Mouse (Mus musculus): ENCODE data around the gene Bud23.
A peak's percentile ranks its signal among the peaks of the same experiment; 100 is the strongest.
"Not testable (repeated sequence)": the region's sequence is repeated elsewhere in the genome, so short reads cannot be mapped to it uniquely, and the experiment has no call there.

Gene Bud23

DNA sequence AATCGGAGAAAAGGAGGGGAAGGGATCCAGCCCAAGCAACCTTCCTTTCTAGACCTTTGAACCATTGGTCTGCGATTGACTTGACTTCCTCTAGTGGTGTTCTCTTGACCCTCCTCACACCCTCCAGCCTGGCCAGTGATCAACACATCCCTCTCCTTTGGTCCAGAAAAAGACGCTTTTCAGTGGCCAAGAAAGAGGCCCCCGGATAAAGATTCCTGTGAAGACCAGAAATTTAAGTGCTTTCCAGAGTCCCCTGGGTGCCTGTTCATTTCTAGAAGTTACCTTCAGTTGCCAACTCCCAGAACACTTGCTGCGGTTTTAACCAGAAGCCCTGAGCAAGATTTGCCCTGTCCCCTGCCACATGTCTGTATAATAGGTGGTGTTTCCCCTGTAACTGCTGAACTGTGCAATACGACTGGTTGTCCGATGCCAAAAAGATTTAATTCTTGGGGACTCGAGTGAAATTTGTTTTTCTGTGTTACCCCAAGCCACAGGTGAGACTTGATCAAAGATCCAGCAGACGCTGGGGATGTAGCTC is at the start of gene Bud23:
TSS of gene Bud23 (minus strand) at position 51 of the 538 bp plus-strand sequence.
- DNase-seq (ENCODE audit: low spot score), result not testable (repeated sequence)

DNA sequence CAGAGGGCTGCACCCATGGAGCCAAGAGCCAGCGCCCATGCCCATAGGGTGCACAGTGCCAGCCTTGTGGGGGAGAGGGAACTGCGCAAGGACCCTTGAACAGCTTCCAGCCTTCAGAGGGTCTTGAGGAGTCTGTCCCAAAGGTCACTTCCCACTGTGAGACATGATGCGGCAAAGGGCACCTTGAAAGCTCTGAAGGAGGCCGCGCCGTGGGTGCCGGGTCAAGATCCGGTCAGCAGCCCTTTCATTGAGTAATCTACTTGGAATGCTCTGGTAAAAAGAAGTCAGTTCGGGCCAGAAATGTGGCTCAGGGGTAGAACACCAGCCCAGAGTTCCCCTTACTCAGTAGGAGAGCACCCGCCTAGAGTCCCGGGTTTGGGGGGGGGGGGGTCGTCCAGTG is 49.0 kb upstream of the Bud23 start:
- no peak for DNase-seq (ENCODE audit: low spot score)

DNA sequence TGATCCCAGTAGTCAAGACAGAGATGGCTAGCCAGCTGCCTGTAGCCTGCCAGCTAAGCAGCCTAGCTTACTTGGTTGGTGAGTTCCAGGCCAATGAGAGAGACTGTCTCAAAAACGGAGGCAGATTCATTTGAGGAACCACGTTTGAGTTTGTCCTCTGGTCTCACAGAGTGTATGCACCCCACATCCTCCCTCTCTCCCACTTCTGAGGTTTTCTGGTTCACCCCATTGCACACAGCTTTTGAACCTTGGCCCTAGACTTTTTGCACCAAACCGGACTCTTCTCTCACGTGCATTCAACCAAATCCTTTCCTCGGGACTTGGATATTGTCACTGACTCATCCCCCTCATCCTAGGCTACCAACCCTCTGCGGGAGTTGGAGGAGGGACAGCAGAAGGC is 45.2 kb upstream of the Bud23 start:
- no peak for DNase-seq (ENCODE audit: low spot score)

DNA sequence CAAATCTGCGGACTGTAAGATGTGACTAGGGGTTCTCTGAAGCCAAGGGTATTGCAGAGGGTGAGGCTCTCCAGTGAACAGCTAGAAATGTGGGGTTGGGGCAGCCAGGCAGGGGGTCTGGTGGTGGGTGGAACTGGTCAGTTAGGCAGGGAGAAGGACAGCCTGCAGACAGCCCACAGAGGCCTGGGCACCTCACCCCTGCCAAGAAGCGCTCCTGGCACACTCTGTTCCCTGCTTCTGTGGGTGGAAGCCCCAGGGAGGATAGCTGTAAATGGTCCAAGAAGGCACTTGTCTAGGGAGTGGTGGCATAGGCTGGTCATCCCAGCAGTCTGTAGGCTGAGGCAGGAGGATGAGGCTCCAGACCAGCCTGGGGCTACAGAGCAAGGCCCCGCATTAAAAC is 44.7 kb upstream of the Bud23 start:
- DNase-seq (ENCODE audit: low spot score), result no peak

DNA sequence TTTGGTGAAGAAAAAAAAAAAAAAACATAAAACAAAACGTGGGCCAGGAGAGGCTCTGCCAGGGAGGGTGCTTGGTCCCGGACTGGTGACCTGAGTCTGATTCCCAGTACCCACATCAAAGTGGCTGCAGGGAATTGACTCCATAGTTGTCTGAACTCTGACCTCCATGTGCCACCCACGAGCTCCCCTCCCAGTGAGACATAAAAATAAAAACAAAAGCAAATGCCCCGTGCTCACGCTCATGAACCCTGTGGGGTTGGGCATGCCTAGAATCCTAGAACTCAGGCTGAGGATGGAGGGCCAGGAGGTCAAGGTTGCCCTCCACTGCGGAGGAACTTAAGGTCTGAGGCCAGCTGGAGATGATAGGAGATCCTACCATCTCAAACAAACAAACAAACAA is 44.3 kb upstream of the Bud23 start:
- no peak for DNase-seq (ENCODE audit: low spot score)

DNA sequence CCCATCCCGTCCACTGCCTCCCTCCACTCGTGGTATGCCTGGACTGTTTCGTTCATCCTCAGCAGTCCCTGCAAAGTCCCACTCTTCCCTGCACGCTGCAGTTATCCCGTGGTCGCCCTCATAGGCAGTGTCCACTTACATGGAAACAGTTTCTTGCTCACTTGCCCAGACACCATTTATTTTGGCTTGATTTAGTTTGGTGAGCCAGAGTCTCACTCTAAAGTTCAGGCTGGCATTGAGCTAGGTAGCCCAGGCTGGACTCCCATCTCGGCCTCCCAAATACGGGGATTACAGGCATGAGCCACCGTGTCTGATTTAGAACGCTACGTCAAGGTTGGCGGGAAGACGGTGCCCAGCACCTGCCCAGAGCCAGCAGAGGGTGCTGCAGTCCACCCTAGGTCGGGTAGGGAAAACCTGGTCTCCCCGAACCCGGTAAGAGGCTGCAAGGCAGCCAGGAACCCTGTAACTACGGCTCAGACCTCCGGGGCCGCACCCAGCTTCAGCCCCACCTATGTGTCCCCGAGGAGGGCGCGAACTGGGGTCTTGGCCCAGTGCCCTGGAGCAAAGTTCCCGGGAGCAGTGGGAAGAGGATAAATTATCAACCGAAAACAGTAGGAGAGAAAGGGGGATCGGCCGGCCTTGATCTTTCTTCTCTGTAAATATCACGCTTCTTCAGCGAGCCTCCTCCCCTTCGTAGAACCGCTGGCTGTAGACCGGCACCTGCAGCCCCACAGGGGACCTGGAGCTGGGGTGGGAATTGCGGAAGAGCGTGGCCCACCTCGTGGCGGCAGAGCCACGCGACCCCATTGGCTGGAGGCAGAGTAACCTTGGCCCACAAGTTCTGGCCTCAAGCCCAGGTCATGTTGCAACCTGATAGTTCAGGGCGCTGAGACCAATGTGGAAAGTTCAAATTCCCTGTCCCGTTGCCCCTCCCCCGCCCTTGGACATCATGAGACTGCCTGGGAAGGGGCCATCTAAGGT is 43.1 kb upstream of the Bud23 start:
- DNase-seq (ENCODE audit: low spot score), result no peak

DNA sequence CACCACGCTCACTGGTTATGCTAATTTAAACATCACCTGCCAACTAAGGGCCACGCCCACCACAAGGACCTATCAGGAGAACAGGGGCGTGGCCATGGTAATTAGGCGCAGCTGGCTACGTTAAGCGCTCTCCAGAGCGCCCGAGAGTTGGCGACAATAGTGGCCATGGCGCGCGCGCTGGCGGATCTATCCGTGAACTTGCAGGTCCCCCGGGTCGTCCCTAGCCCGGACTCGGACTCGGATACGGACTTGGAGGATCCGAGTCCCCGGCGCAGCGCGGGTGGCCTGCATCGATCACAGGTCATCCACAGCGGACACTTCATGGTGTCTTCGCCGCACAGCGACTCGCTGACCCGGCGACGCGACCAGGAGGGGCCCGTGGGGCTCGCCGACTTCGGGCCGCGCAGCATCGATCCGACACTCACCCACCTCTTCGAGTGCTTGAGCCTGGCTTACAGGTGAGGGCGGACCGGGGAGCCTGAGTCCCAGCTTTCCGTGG is 42.0 kb upstream of the Bud23 start:
- peak; percentile 66 for DNase-seq (ENCODE audit: low spot score)

DNA sequence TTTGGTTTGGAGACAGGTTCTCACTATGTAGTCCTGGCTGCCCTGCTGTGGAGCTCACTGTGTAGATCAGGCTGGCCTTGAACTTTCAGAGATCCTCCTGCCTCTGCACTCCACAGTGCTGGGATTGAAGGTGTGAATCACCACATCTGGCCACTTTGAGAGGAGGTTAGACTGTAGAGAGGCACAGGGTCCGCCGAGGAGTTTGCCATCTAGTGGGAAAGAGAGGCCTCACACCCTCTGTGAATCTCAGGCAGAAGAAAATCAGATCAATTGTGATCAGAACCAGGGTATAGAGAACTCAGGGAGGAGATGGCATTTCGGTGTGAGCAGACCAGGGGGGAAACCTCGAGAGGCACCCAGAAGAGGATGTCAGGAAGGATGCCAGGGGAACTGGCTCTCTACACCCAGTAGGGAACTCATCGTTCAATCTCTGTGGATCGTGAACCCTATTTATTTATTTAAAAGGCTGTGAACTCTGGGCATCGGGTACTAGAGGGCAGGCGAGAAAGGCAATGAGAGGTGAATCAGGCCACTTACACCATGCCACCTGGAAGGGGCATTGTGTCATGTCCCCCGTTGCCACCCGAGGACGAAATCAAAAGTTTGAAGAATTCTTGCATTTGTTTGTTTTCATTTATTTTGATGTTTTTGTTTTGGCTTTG is 39.4 kb upstream of the Bud23 start:
- DNase-seq (ENCODE audit: low spot score), result no peak

DNA sequence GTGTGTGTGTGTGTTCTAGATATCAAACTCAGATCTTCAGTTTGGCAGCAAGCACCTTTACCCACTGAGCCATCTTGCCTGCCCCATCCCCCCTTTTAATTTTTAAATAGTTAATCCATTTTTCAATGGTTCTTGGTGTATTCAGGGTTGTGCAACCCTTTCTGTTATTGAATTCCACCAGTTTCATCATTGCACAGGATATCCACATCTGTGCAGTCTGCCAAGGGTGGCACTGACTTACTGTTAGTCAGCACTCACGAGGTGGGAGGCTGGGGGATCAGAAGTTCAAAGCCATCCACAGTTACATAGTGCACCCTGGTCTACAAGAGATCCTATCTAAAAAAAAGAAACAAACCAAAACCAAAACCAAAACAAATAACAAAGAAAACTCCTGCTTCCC is 36.2 kb upstream of the Bud23 start:
- DNase-seq (ENCODE audit: low spot score), result no peak

DNA sequence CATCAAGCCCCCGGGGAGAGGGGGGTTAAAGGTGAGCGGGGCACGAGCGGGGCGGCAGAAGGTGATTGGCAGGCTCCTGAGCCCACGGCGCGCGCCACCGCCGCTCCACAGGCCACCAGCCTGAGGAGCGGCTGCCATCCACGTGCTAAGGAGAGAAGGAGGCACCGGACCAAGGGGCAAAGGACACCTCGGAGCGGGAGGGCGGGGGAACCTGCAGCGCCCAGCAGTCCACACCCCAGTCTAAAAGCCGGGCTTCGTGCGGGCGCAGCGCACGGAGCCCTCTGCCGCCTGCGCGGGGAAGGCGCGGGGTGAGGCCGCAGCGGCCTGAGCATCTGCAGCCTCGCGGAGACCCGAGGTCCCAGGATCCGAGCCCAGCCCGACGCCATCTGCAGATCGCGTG is 24.9 kb upstream of the Bud23 start, which contains the start of gene Mlxipl:
TSS of gene Mlxipl (plus strand) at position 238 of the 400 bp plus-strand sequence.
- DNase-seq (ENCODE audit: low spot score), result no peak

DNA sequence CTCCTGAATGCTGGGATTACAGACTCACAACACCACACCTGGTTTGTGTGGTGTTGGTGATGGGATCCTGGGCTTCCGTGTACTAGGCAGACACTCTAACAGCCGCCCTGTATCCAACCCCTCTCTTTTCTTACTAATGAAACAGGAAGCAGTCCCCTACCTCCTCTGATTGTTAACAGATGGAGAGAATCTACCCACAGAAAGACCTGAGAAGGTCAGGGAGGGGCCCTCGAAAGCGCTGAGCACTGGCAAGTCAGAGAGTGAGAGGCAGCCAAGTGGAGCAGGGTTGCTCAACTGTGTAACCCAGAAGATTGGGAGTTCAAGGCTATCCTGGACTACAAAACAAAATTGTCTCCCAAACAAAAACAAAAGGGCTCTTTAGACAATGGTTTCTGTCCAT is 22.1 kb upstream of the Bud23 start:
- DNase-seq (ENCODE audit: low spot score), result no peak

DNA sequence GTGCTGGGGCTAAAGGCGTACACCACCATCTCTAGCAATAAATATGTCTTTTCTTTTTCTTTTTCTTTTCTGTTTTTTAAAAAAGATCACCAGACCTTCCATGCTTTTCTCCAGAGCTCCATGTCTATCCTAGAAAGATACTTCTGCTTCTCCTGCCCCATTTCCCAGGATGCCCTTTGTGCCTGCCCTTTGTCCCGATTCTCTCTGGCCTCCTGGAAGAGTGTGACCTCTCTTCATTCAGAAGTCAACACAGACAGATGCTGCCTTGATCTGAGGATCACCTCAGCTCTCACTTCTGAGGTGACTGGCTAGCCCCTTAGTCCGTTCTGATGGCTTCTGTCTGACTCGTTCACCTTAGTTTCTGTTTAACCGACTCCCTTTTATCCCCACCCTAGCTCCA is 15.8 kb upstream of the Bud23 start:
- DNase-seq (ENCODE audit: low spot score), result no peak

DNA sequence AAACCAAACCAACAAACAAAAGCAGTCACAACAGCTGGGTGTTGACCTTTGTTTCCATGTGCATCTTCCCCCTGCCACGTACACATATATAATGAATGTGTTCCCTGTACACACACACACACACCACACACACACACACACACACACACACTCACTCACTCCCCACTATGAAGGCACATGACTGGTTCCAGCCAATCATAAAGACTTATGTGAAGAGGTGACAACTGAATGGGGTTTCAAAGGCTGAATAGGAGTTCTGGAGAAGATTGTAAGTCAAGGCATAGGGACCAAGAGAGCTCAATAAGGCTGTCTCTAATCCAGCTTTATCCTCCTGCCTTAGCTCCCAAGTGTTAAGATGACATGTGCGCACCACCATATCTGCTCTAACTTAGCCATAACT is 14.8 kb upstream of the Bud23 start:
- DNase-seq (ENCODE audit: low spot score), result no peak

DNA sequence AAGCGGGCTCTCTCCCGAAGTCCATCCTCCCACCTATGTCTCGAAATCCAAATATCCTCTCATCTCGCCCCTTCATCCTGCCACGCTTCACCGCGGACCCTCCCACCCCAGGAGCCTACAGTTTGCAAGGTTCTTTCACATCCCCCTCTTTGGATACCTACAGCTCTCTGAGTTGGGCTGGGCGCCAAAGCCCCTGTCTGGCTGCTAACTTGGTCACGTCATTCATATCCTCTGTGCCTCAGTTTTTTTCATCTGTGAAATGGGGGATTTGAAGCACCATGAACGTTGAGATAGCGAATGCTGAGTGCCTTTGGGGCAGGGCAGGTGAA is 13.7 kb upstream of the Bud23 start:
- DNase-seq (ENCODE audit: low spot score), result peak; percentile 34

DNA sequence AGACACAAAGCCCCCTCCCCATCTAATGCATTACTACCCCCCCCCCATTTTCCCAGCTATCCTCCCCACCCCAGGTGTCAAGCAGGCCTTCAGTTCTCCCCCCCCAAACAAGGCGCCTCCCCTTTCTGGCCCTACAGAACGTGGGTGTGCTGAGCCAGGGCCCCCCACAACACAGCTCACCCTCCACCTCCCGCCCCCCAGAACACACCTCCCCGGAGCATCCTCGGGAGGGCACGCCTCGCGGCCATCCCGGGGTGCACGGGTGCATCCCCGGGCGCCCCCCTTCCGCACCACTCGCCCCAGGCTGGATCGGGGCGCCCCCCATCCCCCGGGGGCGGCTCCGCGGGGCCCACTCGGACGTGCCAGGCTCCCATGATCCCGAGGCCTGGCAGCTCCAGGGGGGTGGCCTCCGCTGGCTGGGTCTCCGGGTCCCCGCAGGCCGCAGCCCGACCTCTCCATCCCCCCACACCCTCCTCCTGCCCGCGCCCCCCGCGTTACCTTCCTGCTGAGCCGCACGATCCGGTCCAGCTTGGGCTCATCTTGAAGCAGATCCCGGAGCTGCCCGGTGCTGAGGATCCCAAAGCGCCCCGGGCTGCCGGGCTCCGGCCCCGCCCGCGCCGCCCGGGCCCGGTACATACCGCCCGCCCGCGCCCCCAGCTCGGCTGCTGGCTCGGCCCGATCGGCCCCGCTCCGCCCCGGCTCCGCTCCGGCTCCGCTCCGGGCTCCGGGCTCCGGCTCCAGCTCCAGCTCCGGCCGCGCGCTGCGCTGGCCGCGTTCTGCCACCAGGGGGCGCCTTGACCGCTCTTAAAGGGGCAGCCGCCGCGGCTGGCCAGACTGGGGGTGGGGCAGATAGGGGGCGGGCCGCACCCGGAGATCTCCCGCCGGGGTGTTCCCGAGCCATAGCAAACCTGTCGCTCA is 13.1 kb upstream of the Bud23 start, which contains the start of gene Vps37d:
TSS of gene Vps37d (minus strand) at position 703 of the 918 bp plus-strand sequence.
- peak; percentile 95 for DNase-seq (ENCODE audit: low spot score)

DNA sequence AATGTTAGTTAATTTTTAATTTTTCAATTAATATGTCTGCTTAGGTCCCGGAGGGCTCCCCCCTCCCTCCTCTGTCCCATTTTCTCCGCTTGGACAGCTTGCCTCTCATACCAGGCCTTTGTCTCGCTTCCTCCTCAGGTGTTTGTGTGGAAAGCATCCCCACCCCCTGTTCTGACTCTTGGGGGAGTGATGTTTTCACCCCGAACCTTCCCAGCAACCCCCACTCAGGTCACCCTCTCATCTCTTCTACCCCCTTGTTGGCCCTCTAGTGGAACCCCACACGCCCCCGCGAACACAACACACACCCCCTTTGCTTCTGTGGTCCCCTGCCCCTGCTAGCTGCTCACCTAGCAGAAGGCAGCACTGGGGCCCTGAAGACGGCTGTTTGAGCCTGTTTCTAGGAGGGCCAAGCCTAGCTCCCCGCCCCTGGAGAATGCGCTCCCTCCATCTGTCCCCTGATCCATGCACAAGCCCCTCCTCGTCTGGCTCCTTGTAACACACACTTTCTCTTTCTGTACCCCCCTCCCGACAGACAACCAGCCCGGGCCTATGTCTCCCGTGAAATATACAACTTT is 12.3 kb upstream of the Bud23 start:
- peak; percentile 47 for DNase-seq (ENCODE audit: low spot score)

DNA sequence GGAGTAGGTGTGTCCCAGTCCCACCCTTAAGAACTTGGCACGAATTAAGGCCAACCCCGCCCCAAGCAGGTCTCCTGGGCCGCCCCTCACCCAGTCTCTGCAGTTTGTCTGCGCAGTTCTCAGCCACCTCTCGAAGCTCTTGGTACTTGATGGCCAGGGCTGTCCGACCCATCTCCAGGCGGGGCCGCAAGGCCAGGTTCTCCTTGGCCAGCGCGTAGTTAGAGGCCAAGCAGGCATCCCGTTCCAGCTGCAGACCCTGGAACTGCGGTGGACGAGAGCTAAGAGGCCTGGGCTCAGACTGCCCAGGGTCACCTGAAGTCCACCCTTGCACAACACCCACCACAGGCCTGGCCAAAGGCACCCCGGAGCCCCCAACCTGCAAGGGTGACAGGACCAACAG is 11.6 kb upstream of the Bud23 start:
- no peak for DNase-seq (ENCODE audit: low spot score)

DNA sequence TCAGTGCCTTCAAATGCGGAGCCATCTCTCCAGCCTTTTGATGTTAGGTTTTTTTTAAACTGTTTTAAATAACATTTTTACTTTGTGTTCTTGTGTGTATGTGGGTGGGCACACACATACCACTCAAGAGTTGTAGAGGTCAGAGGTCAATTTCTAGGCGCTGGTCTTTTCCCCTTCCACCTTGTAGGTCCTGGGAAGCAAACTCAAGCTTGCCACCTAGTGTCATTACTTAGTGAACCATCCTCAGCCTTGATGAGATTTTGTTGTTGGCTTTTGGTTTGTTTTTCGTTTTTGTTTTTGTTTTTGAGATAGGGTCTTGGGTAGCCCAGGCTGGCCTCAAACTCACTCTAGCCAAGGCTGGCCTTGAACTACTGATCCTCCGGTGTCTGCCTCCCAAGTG is 10.9 kb upstream of the Bud23 start:
- DNase-seq (ENCODE audit: low spot score), result no peak

DNA sequence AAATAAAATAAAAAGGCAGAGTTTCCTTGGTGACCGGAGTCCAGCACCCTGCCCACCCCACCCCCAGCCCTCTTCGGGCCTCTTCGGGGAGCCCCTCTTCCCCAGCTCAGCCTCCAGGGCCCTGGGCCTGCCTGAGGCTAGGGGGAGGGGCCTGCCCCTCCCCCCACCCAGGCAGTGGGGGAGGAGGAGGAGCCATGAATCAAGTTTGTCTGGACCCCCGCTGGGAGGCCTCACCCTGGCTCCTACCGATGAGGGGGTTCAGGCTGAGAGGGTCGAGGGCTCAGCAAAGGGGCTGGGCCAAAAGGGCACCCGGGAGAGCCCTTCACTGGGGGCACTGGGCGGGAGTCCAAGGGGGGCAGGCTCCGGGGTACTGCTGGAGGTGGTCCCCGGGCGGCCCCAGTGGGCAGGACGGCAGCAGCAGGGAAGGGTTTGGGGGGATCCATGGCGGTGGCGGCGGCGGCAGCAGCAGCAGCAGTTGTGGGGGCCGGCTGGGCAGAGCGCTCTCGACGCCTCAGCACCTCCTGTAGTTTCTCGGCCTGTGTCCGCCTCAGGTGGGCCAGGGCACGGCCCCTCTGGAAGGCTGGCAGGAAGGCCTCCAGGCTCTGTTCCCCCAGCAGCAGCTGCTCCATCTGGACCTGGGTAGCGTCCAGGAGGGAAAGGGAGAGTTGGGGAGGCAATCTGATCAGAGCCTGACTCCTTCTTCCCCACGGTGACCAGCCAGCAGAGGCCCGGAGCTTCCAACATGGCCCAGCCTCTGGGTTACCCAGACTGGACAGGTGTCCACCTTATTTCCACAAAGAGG is 8.8 kb upstream of the Bud23 start:
- no peak for DNase-seq (ENCODE audit: low spot score)

DNA sequence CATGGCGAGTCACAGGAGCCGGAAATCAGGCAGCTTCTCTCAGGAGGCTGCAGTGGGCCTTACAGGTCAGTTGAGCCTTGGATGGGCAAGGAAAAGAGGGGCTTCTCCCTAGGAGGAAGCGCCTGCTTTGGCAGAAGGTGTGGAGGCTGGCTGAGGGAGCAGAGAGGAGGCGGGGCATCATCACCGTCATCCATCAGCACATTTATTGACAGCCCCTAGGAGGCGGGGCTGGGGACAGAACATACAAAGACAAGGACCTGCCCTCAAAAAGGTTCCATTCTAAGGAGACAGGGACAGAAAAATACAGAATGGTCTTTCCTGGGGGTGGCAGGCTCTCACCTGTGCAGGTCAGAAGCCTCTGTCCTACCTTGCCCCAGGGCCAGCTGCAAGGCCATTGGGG is 8.0 kb upstream of the Bud23 start:
- DNase-seq (ENCODE audit: low spot score), result no peak

DNA sequence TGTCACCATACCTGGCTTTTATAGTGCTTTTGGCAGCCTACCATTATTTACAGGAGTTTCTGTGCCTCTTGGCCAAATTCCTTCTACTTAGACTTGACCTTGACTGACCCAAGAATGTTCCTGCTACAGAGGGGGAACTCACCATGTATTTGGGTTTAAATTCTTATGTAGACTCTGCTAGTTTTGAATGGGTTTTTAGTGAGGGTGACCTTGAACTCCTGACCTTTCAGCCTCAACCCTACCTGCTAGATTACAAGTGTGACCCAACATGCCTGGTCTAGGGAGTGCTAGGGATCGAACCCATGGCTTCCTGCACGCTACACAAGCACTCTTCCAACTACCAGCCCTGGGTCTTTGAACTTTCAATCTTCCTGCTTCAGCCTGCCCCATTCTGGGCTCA is 7.3 kb upstream of the Bud23 start:
- DNase-seq (ENCODE audit: low spot score), result no peak

Measured in layer of hippocampus, adult 11-12 months (tissue).